Mouse (Mus musculus): ENCODE measurements at regions not wholly inside any gene's neighbourhood (a gene's known extent, or its start where the extent isn't known, plus 50 kb on each side); places are given as distances from the start of the nearest gene placed in this dataset.

GRCm38 (mm10) chr11:79827034-79827433 lies 135.2 kb downstream of the Utp6 start:
- peak; percentile 22 for DNase-seq (ENCODE audit: low read depth, low spot score)

- no peak for DNase-seq (ENCODE audit: low read depth, low spot score)
Observed at GRCm38 (mm10) chr11:79825881-79826280, 136.3 kb downstream of the Utp6 start.

- DNase-seq (ENCODE audit: low read depth, low spot score): peak; percentile 24
Observed at GRCm38 (mm10) chr11:79823631-79824310, 138.4 kb downstream of the Utp6 start.

GRCm38 (mm10) chr11:79821986-79822385 lies 140.2 kb downstream of the Utp6 start:
- DNase-seq (ENCODE audit: low read depth, low spot score): peak; percentile 76

GRCm38 (mm10) chr11:79815156-79815555 lies 147.0 kb downstream of the Utp6 start:
- peak; percentile 69 for DNase-seq (ENCODE audit: low read depth, low spot score)

GRCm38 (mm10) chr11:79806911-79807466 lies 155.2 kb downstream of the Utp6 start:
- peak; percentile 76 for DNase-seq (ENCODE audit: low read depth, low spot score)

- DNase-seq (ENCODE audit: low read depth, low spot score): no peak
Observed at GRCm38 (mm10) chr11:79806417-79806816, 155.8 kb downstream of the Utp6 start.

- no peak for DNase-seq (ENCODE audit: low read depth, low spot score)
Observed at GRCm38 (mm10) chr11:79805981-79806415, 156.2 kb downstream of the Utp6 start.

- no peak for DNase-seq (ENCODE audit: low read depth, low spot score)
Observed at GRCm38 (mm10) chr11:79803971-79804370, 158.2 kb downstream of the Utp6 start.

- peak; percentile 69 for DNase-seq (ENCODE audit: low read depth, low spot score)
Observed at GRCm38 (mm10) chr11:79803006-79803405, 159.2 kb downstream of the Utp6 start.

- DNase-seq (ENCODE audit: low read depth, low spot score): no peak
Observed at GRCm38 (mm10) chr11:79802566-79802965, 159.6 kb downstream of the Utp6 start.

- no peak for DNase-seq (ENCODE audit: low read depth, low spot score)
Observed at GRCm38 (mm10) chr11:79800256-79800655, 161.9 kb downstream of the Utp6 start.

- DNase-seq (ENCODE audit: low read depth, low spot score): no peak
Observed at GRCm38 (mm10) chr11:79788251-79788741, 173.9 kb downstream of the Utp6 start.

- no peak for DNase-seq (ENCODE audit: low read depth, low spot score)
Observed at GRCm38 (mm10) chr11:79787766-79788165, 174.4 kb downstream of the Utp6 start.

GRCm38 (mm10) chr11:79784071-79784470 lies 178.1 kb downstream of the Utp6 start:
- DNase-seq (ENCODE audit: low read depth, low spot score): no peak

GRCm38 (mm10) chr11:79781966-79782365 lies 180.2 kb downstream of the Utp6 start:
- no peak for DNase-seq (ENCODE audit: low read depth, low spot score)

- no peak for DNase-seq (ENCODE audit: low read depth, low spot score)
Observed at GRCm38 (mm10) chr11:79779756-79780155, 182.4 kb downstream of the Utp6 start.

- no peak for DNase-seq (ENCODE audit: low read depth, low spot score)
Observed at GRCm38 (mm10) chr11:79778522-79778921, 183.7 kb downstream of the Utp6 start.

GRCm38 (mm10) chr11:79777988-79778387 lies 184.2 kb downstream of the Utp6 start:
- DNase-seq (ENCODE audit: low read depth, low spot score): peak; percentile 9

- no peak for DNase-seq (ENCODE audit: low read depth, low spot score)
Observed at GRCm38 (mm10) chr11:79776577-79776976, 185.6 kb downstream of the Rab11fip4 start.

- DNase-seq (ENCODE audit: low read depth, low spot score): no peak
Observed at GRCm38 (mm10) chr11:79773755-79774154, 182.7 kb downstream of the Rab11fip4 start.

GRCm38 (mm10) chr11:79771431-79771830 lies 180.4 kb downstream of the Rab11fip4 start:
- no peak for DNase-seq (ENCODE audit: low read depth, low spot score)

- DNase-seq (ENCODE audit: low read depth, low spot score): no peak
Observed at GRCm38 (mm10) chr11:79767111-79767510, 176.1 kb downstream of the Rab11fip4 start.
